In the genomic region with DNA sequence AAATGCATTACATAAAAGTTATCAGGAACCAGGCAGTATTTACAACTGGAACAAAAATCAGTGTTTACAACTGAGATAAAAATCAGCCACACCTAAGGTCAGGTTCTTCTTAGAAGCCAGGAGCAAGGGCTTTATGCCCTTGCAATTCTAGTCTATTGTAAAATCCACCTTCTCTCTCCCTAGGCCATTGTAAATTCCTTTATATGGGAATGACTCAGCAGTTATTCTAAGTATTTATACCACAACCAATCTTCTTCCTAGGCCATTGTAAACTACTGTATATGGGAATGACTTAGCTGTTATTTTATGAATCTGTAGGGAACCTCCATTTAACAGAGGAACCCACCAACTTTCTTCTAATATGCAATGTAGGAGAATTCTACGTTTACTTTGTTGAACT, we compare ENCODE assay signal across 21 mouse cellular contexts.
DNase-seq lines count a peak whose midpoint lies in the region; TF ChIP-seq lines count a peak whose summit lies in the region.
"Had no signal": no experiment of that assay in that cellular context is flagged by ENCODE, and none has a peak within 500 bp of the region (broad histone marks: within the 10 kb centered on the region; RNA-seq: fewer than 3 reads in every experiment).

No protein-coding gene starts in this region.

- no peaks in the 10 kb centered on the region for H3K4me1 ChIP-seq in ES-E14 (ENCODE audit: control insufficient read depth in 2 of 2, insufficient read depth in 2 of 2, low read length in 2 of 2, poor library complexity in 1 of 2)
- no peaks in the 10 kb centered on the region for H3K4me1 ChIP-seq in embryonic facial prominence, embryonic 10.5 days
- H3K4me1 ChIP-seq: embryonic facial prominence, embryonic 12.5 days; forebrain, embryonic 13.5 days; forebrain, embryonic 15.5 days had no signal

- WGBS in embryonic facial prominence, embryonic 10.5 days = 69% methylated on average over 1 of the region's 1 CpGs

- DNase-seq in ES-CJ7 (ENCODE audit: low read depth, low spot score) (peak; percentile 5), ES-E14 (ENCODE audit: low read depth, low spot score) (no peak), ZHBTc4 (ENCODE audit: low read depth, low spot score) (peak; percentile 23)
- DNase-seq in embryonic facial prominence, embryonic 10.5 days (ENCODE audit: low spot score) = no peak
- no peak for DNase-seq in cerebellum, adult 8-10 months
- DNase-seq: adrenal gland, adult 8-10 months; adrenal gland, postnatal 14 days; adrenal gland, postnatal 36 days; cerebellum, adult 11-12 months; cerebellum, adult 2 months; cerebellum, adult 9-11 months; cerebellum, postnatal 14 days; cerebellum, postnatal 36 days; embryo, embryonic 11 days; forebrain, postnatal 0 days had no signal

- in situ Hi-C loops in ES-E14 (cut with MboI; ENCODE audit: low sequenced_read_pairs in 2 of 2, unreplicated experiment in 2 of 2) = no loop called here

- no peak overlapping the region for H3K9ac ChIP-seq in ES-E14 (ENCODE audit: insufficient read depth, low read depth, low read length, poor library complexity, severe bottlenecking)
- H3K9ac ChIP-seq: embryonic facial prominence, embryonic 12.5 days; forebrain, embryonic 13.5 days; forebrain, embryonic 15.5 days; forebrain, postnatal 0 days had no signal

- no peaks in the 10 kb centered on the region for H3K9me3 ChIP-seq in ES-E14 (ENCODE audit: control insufficient read depth, insufficient read depth, low read depth, low read length)
- no peaks in the 10 kb centered on the region for H3K9me3 ChIP-seq in embryonic facial prominence, embryonic 10.5 days
- H3K9me3 ChIP-seq: embryonic facial prominence, embryonic 12.5 days; forebrain, embryonic 13.5 days; forebrain, embryonic 15.5 days; G1E had no signal

- no peak overlapping the region for H3K27ac ChIP-seq in ES-E14 (ENCODE audit: insufficient read depth, low read depth, low read length, poor library complexity, severe bottlenecking)
- no peak overlapping the region for H3K27ac ChIP-seq in embryonic facial prominence, embryonic 10.5 days (replicated peaks)
- H3K27ac ChIP-seq: embryonic facial prominence, embryonic 12.5 days; forebrain, embryonic 13.5 days; forebrain, embryonic 15.5 days had no signal

- H3K4me3 ChIP-seq in ES-E14 (ENCODE audit: insufficient read depth in 1 of 2, low read depth in 1 of 2, low read length in 2 of 2, poor library complexity in 1 of 2, severe bottlenecking in 1 of 2) = no peak overlapping the region
- H3K4me3 ChIP-seq in embryonic facial prominence, embryonic 10.5 days = no peak overlapping the region
- H3K4me3 ChIP-seq: embryonic facial prominence, embryonic 12.5 days; forebrain, embryonic 13.5 days; forebrain, embryonic 15.5 days had no signal

- H3K27me3 ChIP-seq in embryonic facial prominence, embryonic 10.5 days (replicated peaks; ENCODE audit: low read depth, poor library complexity, severe bottlenecking) = no peaks in the 10 kb centered on the region
- H3K27me3 ChIP-seq: CH12.LX; embryonic facial prominence, embryonic 12.5 days; forebrain, embryonic 13.5 days; forebrain, embryonic 15.5 days; Patski had no signal

- no peaks in the 10 kb centered on the region for H3K36me3 ChIP-seq in ES-E14 (ENCODE audit: control insufficient read depth, insufficient read depth, low read length, poor library complexity, severe bottlenecking)
- no peaks in the 10 kb centered on the region for H3K36me3 ChIP-seq in embryonic facial prominence, embryonic 10.5 days (replicated peaks)
- H3K36me3 ChIP-seq: embryonic facial prominence, embryonic 12.5 days; forebrain, embryonic 15.5 days; G1E had no signal

TF ChIP-seq in ES-E14, 5 proteins besides CTCF, POLR2A, EP300 and RAD21:
- TF ChIP-seq HCFC1 (IDR thresholded peaks at IDR 0.05; ENCODE audit: borderline replicate concordance, insufficient read depth, low read length) (no peak), ZNF384 (IDR thresholded peaks at IDR 0.05; ENCODE audit: low read depth, low read length) (no peak), MAFK (IDR thresholded peaks at IDR 0.05; ENCODE audit: insufficient read depth, low read depth, low read length) (peak; percentile 54; the same call in 1 of the 2 replicates), CHD2 (IDR thresholded peaks at IDR 0.05; ENCODE audit: low read depth, low read length) (no peak)
TF ChIP-seq in ES-E14: peak in this region for 1.

Comparison
In these comparisons a context has a peak if more than half of its experiments do, and no peak if none do; other contexts are left out.
1. DNase-seq: peak in ES-CJ7 (single experiment) and ZHBTc4 (single experiment); none in ES-E14 (single experiment), embryonic facial prominence, embryonic 10.5 days (single experiment) and cerebellum, adult 8-10 months (single experiment).